Mouse (Mus musculus) cerebellum, postnatal 25 days (tissue): ENCODE measurements around the gene Lhx1.

Experiments
- DNase-seq, 2 experiments: peaks; one replicate each; pipeline ENCODE4 v3.0.0; 2021; ENCODE audit warnings: mixed read lengths in 2 of 2

The Lhx1 gene

GRCm38 (mm10) chr11:84480451-84480850 is 44.9 kb downstream of the Lhx1 start:
- DNase-seq: peak in 1 of 2 experiments; percentile 23

GRCm38 (mm10) chr11:84476641-84477040 is 48.7 kb downstream of the Lhx1 start:
- DNase-seq: no peak

- DNase-seq: no peak
Measured at GRCm38 (mm10) chr11:84475991-84476390, 49.3 kb downstream of the Lhx1 start.

- no peak for DNase-seq
Measured at GRCm38 (mm10) chr11:84473093-84473667, 52.2 kb downstream of the Lhx1 start.
